Mouse (Mus musculus) c-Kit-positive CD71-positive TER-119-negative erythroid progenitor cells, embryonic 14.5 days (primary cell): Measurements from ENCODE around the gene Sh3bp4.

Experiments used
- DNase-seq: peaks from one replicate; pipeline ENCODE4 v3.0.0-alpha.2; 2013; ENCODE audit warnings: low read depth

Gene Sh3bp4

DNA sequence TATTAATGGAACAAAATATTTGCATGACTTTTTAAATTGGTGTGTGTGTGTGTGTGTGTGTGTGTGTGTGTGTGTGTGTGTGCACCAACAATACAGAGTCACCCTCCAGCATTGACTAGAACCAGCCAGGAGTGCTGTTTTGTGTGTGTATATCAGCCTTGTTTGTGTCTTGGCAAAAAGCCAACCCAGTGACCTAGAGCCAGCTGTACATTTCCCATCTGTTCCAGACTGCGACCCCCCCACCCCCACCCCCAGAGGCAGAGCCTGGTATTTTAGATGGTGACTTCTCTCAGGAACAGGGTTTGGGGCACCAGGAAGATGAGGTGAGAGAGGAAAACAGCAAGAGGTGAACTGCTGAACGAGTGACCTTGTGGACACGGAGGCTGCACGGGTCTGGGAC lies 24.2 kb downstream of the Sh3bp4 start:
- DNase-seq = no peak

DNA sequence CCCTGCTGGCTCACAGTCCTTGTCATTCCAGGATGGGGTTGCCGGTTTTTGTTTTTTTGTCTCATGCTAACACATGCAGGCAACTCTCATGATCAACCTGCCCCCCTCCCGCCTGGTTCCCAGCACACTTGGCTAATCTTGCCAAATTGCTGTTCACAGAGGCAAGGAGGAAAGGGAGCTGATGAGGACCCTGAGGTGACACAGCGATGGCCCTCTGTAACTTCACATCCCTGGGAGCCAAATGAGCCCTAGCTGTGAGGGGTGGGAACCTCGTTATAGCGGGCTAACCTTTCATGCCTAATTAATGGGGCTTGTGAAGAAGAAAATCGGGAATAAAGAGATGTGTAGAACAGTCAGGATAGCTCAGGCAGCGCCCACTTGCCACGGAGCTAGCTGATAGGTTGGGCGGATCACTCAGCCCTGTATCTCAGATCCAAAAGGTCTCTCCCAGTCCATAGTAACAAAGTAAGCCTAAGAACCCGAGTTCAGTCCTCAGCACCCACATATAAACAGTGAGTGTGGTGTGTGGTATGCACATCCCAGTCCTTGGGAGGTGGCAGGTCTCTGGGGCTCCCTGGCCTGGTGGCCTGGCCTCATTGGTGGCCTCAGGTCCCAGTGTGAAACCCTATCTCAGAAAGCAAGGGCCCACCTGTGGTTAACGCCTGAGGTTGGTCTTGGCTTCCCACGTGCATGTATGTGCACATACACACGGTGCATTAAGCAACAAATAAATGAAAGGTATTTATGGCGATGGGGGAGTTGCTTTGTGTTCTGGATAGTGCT lies 25.6 kb downstream of the Sh3bp4 start:
- DNase-seq = no peak

DNA sequence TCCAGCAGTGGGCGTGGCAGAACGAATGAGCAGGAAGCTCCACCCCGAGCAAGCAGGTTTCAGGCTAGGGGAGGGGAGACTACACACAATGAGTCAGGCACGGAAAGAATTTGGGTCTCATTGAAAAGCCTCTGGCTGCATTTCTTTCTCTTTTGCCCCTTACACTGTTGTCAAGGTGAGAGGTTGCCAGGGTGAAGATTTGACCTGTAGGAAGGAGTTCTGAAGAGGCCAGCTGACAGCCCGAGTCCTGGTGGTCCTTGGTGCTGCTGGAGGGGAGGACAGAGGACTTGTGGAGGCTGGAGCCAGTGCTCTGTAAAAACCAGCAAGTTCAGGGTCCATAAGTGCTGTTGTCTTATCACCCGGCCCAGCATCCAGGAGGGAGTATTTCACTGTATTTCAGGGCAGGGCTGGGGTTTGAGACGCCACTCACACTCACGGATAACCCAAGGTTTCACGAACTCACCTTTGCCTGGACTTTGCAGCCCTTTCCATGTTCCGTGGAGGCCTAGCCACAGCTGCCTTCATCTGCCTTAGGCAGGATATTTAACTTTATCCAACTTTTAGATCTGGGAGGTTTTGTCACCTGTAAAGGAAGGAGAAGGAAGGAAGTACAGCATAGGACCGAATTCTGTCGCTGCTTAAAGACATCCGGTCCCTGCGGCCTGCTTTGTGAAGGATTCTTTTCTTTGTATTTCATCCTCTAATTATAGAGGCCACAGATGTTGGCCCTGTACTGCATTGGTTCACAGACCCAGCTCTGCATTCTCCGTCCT lies 32.2 kb downstream of the Sh3bp4 start:
- DNase-seq = no peak

DNA sequence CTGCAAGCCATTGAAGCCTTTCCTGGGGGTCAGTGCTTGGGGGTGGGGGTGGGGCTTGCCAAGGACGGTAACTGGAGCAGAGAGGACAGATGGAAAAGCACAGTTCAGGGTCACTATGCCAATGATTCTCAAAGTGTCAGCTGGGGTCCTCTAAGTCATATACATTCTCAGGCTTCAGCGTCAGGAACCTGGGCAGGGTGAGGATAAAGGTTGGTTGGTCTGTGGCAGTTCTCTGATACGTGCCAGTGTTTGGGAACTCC lies 32.7 kb downstream of the Sh3bp4 start:
- no peak for DNase-seq

- DNase-seq = no peak
These were observed 33.3 kb downstream of the Sh3bp4 start for GRCm38 (mm10) chr1:89103505-89103904.

DNA sequence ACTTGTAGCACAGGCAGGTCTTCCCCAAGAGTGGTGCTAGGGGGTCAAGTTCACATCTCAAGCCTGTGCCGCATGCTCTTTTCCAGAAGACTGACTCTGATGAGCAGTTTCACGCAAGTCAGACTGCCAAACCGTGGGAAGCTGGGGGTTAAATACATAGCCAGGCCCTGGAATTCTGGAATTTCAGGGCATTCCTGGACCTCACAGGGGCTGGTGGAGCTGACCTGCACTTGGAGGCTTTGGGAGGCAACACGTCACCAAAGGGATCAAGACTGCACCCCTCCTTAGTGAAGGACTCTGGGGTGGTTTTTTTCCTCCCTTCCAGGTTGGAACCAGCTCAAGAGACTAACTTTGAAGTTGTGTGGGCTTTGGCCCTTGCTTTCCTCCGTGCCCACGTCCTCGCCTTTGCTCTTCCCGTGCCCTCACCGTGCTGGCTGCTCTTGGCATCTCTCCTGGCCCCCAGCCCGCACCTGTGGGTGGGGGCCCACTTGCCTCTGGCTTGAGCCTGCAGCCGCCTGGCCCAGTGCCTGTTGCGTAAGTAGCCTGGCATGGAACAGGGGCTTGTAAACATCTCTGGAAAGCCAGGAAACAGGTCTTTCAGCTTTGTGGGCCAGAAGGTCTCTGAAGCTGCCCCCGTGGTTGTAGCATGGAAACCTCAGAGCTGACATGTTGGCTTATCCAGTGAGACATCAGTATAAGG lies 34.0 kb downstream of the Sh3bp4 start:
- no peak for DNase-seq

- DNase-seq = no peak
These were observed 35.9 kb downstream of the Sh3bp4 start for GRCm38 (mm10) chr1:89105891-89106830.

- DNase-seq = no peak
These were observed 37.3 kb downstream of the Sh3bp4 start for GRCm38 (mm10) chr1:89107466-89107865.

DNA sequence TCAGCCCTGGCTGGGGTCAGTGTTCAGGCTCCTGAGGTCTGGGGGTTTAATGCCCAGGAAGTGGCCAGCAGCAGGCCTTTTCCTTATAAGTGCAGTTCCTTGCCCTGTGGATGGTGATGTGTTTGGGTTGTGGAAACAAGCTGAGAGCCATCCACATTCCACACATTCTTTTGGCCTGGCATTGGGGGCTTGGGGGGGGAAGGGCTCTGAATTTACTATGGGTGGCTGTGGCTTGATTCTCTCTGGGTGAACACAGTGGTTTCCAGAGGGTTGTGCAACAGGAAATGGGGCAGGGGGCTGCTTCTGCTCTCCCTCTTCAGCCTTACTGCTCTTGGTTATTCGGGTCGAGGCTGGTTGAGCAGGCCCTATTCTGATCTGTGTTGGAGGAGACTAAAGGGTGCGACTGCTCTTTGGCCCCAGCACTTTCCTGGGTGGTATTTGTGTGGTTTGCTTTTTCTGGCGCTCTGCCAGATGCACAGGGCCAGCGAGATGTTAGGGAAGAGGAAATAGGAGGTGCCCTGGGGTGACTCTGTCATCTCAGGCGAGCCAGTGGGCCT lies 38.2 kb downstream of the Sh3bp4 start:
- no peak for DNase-seq

DNA sequence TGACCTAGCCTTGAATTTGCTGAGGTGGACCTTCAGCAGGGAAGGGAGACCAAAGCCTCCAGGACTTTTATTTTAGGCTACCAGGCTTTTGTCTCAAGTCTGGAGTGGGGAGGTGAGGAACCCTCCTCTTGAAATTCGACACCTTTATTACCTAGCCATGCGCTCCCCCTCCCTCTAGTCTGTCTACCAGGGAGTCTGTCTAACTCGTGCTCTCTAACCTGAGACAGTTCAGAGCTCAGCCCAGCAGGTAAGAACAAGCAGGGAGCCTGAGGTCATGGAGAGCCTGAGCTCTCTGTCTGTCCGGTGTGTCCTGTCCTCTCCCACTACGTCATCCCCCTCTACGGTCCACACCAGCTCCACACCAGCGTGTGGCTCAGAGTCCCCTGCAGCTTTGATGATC lies 39.6 kb downstream of the Sh3bp4 start:
- no peak for DNase-seq

GRCm38 (mm10) chr1:89110767-89111534 lies 40.7 kb downstream of the Sh3bp4 start:
- DNase-seq = no peak

GRCm38 (mm10) chr1:89112544-89112943 lies 42.3 kb downstream of the Sh3bp4 start:
- no peak for DNase-seq

GRCm38 (mm10) chr1:89113731-89114130 lies 43.5 kb downstream of the Sh3bp4 start:
- DNase-seq = no peak

DNA sequence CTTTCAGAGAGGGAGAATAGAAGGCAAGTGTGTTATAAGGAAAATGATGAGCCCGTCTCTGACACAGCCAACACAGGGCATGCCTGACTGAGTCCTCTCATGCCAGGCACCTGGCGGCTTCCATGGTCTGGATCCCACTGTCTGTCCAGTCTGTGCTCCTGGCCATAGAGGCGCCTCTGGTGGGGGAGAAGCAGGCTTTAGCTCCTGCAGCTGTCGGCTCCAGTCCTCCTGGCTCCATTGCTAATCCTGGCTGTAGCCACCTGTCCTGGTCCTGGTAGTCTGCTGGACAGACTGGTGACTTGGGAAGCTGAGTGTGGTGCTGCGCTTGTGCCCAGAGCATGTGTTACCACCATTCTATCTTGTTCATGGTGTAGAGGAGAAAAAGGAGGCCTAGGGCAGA lies 46.8 kb downstream of the Sh3bp4 start:
- no peak for DNase-seq

DNA sequence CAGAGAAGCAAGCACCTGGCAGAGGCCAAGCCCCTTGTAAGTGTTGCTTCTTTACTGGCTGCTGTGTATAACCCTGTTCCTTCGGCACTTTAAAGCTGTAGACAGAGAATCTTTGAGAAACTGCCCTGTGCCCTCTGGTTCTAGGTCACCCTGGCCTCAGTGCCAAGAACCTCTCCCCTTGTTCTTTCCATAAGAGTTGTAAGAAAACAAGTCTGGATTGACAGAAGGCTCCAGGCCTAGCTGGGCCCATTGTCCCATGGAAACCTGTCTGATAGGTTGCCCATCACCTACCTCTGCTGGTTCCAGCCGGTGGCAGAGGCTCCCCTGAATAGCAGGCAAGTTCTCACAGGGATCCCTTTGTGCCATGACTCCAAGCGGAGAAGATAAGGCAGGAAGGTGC lies 47.9 kb downstream of the Sh3bp4 start:
- no peak for DNase-seq

GRCm38 (mm10) chr1:89118836-89119235 lies 48.6 kb downstream of the Sh3bp4 start:
- DNase-seq = no peak

DNA sequence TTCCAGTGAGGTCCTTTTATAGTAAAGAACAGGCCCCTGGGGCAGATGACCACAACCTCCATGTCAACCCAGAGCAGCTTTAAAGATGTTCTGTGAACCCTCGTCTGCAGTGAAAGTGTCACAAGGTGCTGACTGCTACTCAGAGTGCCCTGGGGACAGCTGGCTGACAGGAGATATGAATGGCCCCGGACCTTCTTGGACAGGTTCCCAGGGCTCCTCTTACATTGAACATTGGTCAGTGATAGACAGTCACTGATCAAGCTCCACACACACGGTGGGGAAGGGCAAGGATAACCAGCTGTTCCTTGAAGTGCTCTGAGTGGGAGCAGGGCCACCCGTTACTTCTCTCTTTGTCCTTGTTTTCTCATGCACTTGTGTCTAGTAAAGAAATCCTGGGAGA lies 50.1 kb downstream of the Sh3bp4 start:
- no peak for DNase-seq

DNA sequence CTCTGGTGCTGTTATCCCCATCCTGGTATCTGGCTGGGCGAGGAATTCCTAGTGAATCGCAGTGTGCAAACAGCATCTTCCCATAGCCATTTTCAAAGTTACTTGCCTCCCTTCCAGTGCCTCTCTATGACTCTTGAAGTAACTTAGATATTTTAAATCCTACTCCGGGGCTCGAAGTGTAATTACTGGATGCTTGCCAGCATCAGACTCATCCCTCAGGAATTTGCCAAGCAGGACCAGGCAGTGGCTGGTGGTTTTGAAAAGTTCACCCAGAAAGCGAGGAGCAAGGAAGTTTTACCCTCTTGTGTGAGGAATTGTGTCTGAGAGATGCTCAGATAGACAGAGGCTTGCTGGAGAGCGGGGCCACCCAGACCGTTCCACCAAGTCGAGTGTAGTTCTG lies 51.3 kb downstream of the Sh3bp4 start:
- no peak for DNase-seq

DNA sequence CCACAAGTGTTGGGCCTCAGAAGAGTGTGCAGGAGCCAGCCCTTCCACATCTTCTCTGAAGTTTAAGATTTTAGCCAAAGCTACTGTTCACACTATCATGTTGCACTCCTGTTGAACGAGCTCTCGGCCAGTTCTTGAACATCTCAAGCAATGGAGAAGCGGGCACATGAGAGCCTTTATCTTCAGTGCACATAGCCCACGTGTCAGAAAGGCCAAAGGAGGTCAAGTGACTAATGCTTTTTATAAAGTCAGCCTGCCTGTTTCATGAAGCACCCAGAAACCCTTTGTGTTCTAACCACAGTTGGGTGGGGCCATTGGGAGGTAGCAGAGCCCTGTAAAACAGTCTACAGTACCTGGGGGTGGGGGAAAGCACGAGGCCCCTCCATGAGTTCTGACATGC lies 52.2 kb downstream of the Sh3bp4 start:
- no peak for DNase-seq

- no peak for DNase-seq
These were observed 53.9 kb downstream of the Sh3bp4 start for GRCm38 (mm10) chr1:89124076-89124475.

- DNase-seq = no peak
These were observed 56.9 kb downstream of the Sh3bp4 start for GRCm38 (mm10) chr1:89127163-89127562.
